Mouse (Mus musculus): Measurements from ENCODE around the gene Lce1h. TPM values are rescaled to one million over a fixed set of nuclear protein-coding genes. Genes with fewer than 3 reads are reported as not detected.

Lce1h gene
- polyA plus RNA-seq (2014; fragmentation: Nextera tagmentation; extraction: Ambion mirVana), result not detected in 2 replicates

- Histone ChIP-seq H3K27me3 (ENCODE audit: control insufficient read depth, insufficient read depth, low read length) (no peaks in the 10 kb centered on the region), H3K9ac (replicated peaks; ENCODE audit: low read length) (no peak within 1 kb of the TSS), H3K36me3 (ENCODE audit: control insufficient read depth, insufficient read depth, low read length) (no peaks in the 10 kb centered on the region), H3K4me3 (replicated peaks; ENCODE audit: low read depth, low read length) (no peak within 1 kb of the TSS), H3K4me1 (ENCODE audit: control insufficient read depth, insufficient read depth, low read length) (no peaks in the 10 kb centered on the region), H3K27ac (replicated peaks; ENCODE audit: low read depth, low read length) (no peak within 1 kb of the TSS), H3K9me3 (ENCODE audit: control insufficient read depth, low read length) (no peaks in the 10 kb centered on the region), H3K4me2 (ENCODE audit: low read length) (no peak within 1 kb of the TSS)
- 100% methylated on average over 1 of the region's 1 CpGs for WGBS
- no peak for DNase-seq
- ATAC-seq (ENCODE audit: low FRiP score, low TSS enrichment), result no peak
Observed at GRCm38 (mm10) chr3:92764965-92765364, at the start of gene Lce1h. Gene Lce1h (minus strand): TSS chr3:92765065.

DNA sequence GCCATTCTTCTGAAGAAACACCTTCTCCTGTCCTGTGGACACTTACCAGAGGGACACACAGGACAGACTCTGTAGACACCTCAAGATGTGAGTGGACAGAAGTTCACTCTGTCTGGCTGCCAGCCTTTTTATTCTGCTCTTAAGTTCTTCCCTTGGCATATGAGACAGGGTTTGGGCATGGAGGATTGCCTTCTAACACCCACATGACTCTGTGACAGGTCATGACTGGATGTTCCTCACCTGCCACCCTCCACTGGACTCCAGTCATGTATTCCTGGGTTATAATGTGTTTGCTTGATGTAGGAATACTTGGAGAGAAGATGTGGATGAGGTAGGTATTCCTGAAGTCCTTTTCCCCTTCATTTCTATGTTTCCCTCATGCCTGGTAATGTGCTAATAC lies 42.9 kb upstream of the Lce1h start, which contains the start of gene Lce1k:
TSS of gene Lce1k (minus strand) at position 101 of the 400 bp plus-strand sequence.
- no peaks in the 10 kb centered on the region for H3K9me3 ChIP-seq (ENCODE audit: control insufficient read depth, low read length)
- H3K9ac ChIP-seq (replicated peaks; ENCODE audit: low read length), result no peak within 1 kb of the TSS
- H3K27ac ChIP-seq (replicated peaks; ENCODE audit: low read depth, low read length), result no peak within 1 kb of the TSS
- no peaks in the 10 kb centered on the region for H3K27me3 ChIP-seq (ENCODE audit: control insufficient read depth, insufficient read depth, low read length)
- no peaks in the 10 kb centered on the region for H3K4me1 ChIP-seq (ENCODE audit: control insufficient read depth, insufficient read depth, low read length)
- H3K36me3 ChIP-seq (ENCODE audit: control insufficient read depth, insufficient read depth, low read length), result no peaks in the 10 kb centered on the region
- ATAC-seq (ENCODE audit: low FRiP score, low TSS enrichment) (no peak), DNase-seq (no peak)
- H3K4me3 ChIP-seq (replicated peaks; ENCODE audit: low read depth, low read length), result no peak within 1 kb of the TSS
- H3K4me2 ChIP-seq (ENCODE audit: low read length), result no peak within 1 kb of the TSS

GRCm38 (mm10) chr3:92790414-92790813 lies 25.5 kb upstream of the Lce1h start, which contains the start of gene Lce1j:
Gene Lce1j (minus strand): TSS chr3:92790514.
- no peak within 1 kb of the TSS for H3K4me3 ChIP-seq (replicated peaks; ENCODE audit: low read depth, low read length)
- no peaks in the 10 kb centered on the region for H3K9me3 ChIP-seq (ENCODE audit: control insufficient read depth, low read length)
- H3K4me1 ChIP-seq (ENCODE audit: control insufficient read depth, insufficient read depth, low read length), result no peaks in the 10 kb centered on the region
- H3K27me3 ChIP-seq (ENCODE audit: control insufficient read depth, insufficient read depth, low read length), result no peaks in the 10 kb centered on the region
- H3K4me2 ChIP-seq (ENCODE audit: low read length), result no peak within 1 kb of the TSS
- no peak within 1 kb of the TSS for H3K9ac ChIP-seq (replicated peaks; ENCODE audit: low read length)
- ATAC-seq (ENCODE audit: low FRiP score, low TSS enrichment) (no peak), DNase-seq (no peak)
- WGBS, result 94% methylated on average over 1 of the region's 1 CpGs
- H3K27ac ChIP-seq (replicated peaks; ENCODE audit: low read depth, low read length), result no peak within 1 kb of the TSS
- no peaks in the 10 kb centered on the region for H3K36me3 ChIP-seq (ENCODE audit: control insufficient read depth, insufficient read depth, low read length)

- H3K9ac ChIP-seq (replicated peaks; ENCODE audit: low read length), result no peak within 1 kb of the TSS
- H3K4me3 ChIP-seq (replicated peaks; ENCODE audit: low read depth, low read length), result no peak within 1 kb of the TSS
- no peaks in the 10 kb centered on the region for H3K27me3 ChIP-seq (ENCODE audit: control insufficient read depth, insufficient read depth, low read length)
- H3K36me3 ChIP-seq (ENCODE audit: control insufficient read depth, insufficient read depth, low read length), result no peaks in the 10 kb centered on the region
- H3K4me1 ChIP-seq (ENCODE audit: control insufficient read depth, insufficient read depth, low read length), result no peaks in the 10 kb centered on the region
- DNase-seq (no peak), ATAC-seq (ENCODE audit: low FRiP score, low TSS enrichment) (no peak)
- 77% methylated on average over 1 of the region's 1 CpGs for WGBS
- no peak within 1 kb of the TSS for H3K27ac ChIP-seq (replicated peaks; ENCODE audit: low read depth, low read length)
- H3K4me2 ChIP-seq (ENCODE audit: low read length), result no peak within 1 kb of the TSS
- no peaks in the 10 kb centered on the region for H3K9me3 ChIP-seq (ENCODE audit: control insufficient read depth, low read length)
Observed at GRCm38 (mm10) chr3:92778799-92779198, 13.9 kb upstream of the Lce1h start, which contains the start of gene Lce1i. Gene Lce1i (minus strand): TSS chr3:92778899.

DNA sequence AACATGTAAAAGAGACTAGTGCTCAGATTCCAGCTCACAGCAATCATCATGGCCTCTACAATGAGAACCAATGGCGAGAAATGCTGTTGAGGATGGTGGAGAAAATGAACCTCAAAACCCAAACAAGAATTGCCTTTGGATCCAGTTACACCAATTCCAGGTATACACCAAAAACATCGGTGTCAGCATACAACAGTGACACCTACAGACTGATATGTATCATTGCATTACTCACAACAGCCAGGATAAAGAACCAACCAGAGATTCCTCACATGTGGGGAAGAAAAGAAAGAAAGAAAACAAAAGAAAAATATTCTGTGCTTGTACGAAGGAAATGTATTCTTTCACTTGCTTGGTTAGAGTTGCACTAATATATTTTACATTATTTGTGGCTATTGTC lies 6.7 kb upstream of the Lce1h start:
- Histone ChIP-seq H3K36me3 (ENCODE audit: control insufficient read depth, insufficient read depth, low read length) (no peaks in the 10 kb centered on the region), H3K9ac (replicated peaks; ENCODE audit: low read length) (no peak overlapping the region), H3K4me3 (replicated peaks; ENCODE audit: low read depth, low read length) (no peak overlapping the region), H3K4me1 (ENCODE audit: control insufficient read depth, insufficient read depth, low read length) (no peaks in the 10 kb centered on the region), H3K27ac (replicated peaks; ENCODE audit: low read depth, low read length) (no peak overlapping the region), H3K9me3 (ENCODE audit: control insufficient read depth, low read length) (no peaks in the 10 kb centered on the region), H3K4me2 (ENCODE audit: low read length) (no peak overlapping the region), H3K27me3 (ENCODE audit: control insufficient read depth, insufficient read depth, low read length) (no peaks in the 10 kb centered on the region)
- DNase-seq (peak; percentile 33), ATAC-seq (ENCODE audit: low FRiP score, low TSS enrichment) (no peak)
- 21% methylated on average over 3 of the region's 3 CpGs for WGBS

GRCm38 (mm10) chr3:92753197-92753596 lies 11.7 kb downstream of the Lce1h start:
- H3K4me2 ChIP-seq (ENCODE audit: low read length), result no peak overlapping the region
- no peaks in the 10 kb centered on the region for H3K4me1 ChIP-seq (ENCODE audit: control insufficient read depth, insufficient read depth, low read length)
- peak; percentile 14 for DNase-seq
- no peak overlapping the region for H3K9ac ChIP-seq (replicated peaks; ENCODE audit: low read length)
- WGBS, result 47% methylated on average over 3 of the region's 3 CpGs
- H3K36me3 ChIP-seq (ENCODE audit: control insufficient read depth, insufficient read depth, low read length), result no peaks in the 10 kb centered on the region
- H3K27me3 ChIP-seq (ENCODE audit: control insufficient read depth, insufficient read depth, low read length), result no peaks in the 10 kb centered on the region
- ATAC-seq (ENCODE audit: low FRiP score, low TSS enrichment), result no peak
- H3K4me3 ChIP-seq (replicated peaks; ENCODE audit: low read depth, low read length), result no peak overlapping the region
- no peaks in the 10 kb centered on the region for H3K9me3 ChIP-seq (ENCODE audit: control insufficient read depth, low read length)
- H3K27ac ChIP-seq (replicated peaks; ENCODE audit: low read depth, low read length), result no peak overlapping the region

DNA sequence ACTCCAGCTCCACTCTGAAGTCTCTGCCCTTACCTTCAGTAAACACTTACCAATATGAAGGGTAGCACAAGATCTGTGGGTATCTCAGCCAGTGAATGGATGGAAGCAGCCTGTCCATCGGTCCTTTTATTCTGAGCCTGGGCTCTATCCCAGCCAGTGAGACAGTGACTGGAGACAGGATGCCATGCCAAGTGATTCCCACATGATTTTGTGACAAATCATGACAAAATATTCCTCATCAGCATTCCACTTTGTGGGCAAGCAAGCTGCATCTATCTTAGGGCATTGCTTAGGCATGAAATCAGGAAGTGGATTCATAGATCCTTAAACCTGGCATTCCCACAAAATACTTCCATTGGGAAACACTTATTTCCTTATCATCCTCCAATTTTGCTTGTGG lies 12.6 kb downstream of the Lce1h start, which contains the start of gene Lce1g:
TSS of gene Lce1g (minus strand) at position 101 of the 400 bp plus-strand sequence.
- Histone ChIP-seq H3K27me3 (ENCODE audit: control insufficient read depth, insufficient read depth, low read length) (no peaks in the 10 kb centered on the region), H3K27ac (replicated peaks; ENCODE audit: low read depth, low read length) (no peak within 1 kb of the TSS), H3K36me3 (ENCODE audit: control insufficient read depth, insufficient read depth, low read length) (no peaks in the 10 kb centered on the region), H3K4me1 (ENCODE audit: control insufficient read depth, insufficient read depth, low read length) (no peaks in the 10 kb centered on the region), H3K9me3 (ENCODE audit: control insufficient read depth, low read length) (no peaks in the 10 kb centered on the region), H3K4me2 (ENCODE audit: low read length) (no peak within 1 kb of the TSS), H3K9ac (replicated peaks; ENCODE audit: low read length) (no peak within 1 kb of the TSS), H3K4me3 (replicated peaks; ENCODE audit: low read depth, low read length) (no peak within 1 kb of the TSS)
- DNase-seq, result no peak
- 94% methylated on average over 1 of the region's 1 CpGs for WGBS
- no peak for ATAC-seq (ENCODE audit: low FRiP score, low TSS enrichment)

DNA sequence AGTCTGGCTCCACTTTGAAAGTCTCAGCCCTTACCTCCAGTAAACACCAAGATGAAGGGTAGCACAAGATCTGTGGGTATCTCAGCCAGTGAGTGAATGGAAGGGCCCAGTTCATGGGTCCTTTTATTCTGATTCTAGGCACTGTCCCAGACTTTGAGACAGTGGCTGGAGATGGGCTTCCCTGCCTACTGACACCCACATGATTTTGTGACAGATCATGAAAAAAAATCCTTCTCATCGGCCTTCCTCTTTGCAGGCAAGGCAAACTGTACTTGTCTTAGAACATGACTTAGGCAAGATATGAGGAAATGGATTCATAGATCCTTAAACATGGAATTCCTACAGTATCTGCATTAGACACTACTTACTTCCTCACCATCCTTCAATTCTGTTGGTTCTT lies 25.9 kb downstream of the Lce1h start, which contains the start of gene Gm38119:
TSS of gene Gm38119 (minus strand) at position 101 of the 400 bp plus-strand sequence.
- no peaks in the 10 kb centered on the region for H3K36me3 ChIP-seq (ENCODE audit: control insufficient read depth, insufficient read depth, low read length)
- 83% methylated on average over 1 of the region's 1 CpGs for WGBS
- no peaks in the 10 kb centered on the region for H3K27me3 ChIP-seq (ENCODE audit: control insufficient read depth, insufficient read depth, low read length)

GRCm38 (mm10) chr3:92722631-92723030 lies 42.2 kb downstream of the Lce1h start:
- DNase-seq (no peak), ATAC-seq (ENCODE audit: low FRiP score, low TSS enrichment) (no peak)
- Histone ChIP-seq H3K4me3 (replicated peaks; ENCODE audit: low read depth, low read length) (no peak overlapping the region), H3K36me3 (ENCODE audit: control insufficient read depth, insufficient read depth, low read length) (no peaks in the 10 kb centered on the region), H3K4me1 (ENCODE audit: control insufficient read depth, insufficient read depth, low read length) (no peaks in the 10 kb centered on the region), H3K9ac (replicated peaks; ENCODE audit: low read length) (no peak overlapping the region), H3K4me2 (ENCODE audit: low read length) (no peak overlapping the region), H3K27me3 (ENCODE audit: control insufficient read depth, insufficient read depth, low read length) (no peaks in the 10 kb centered on the region), H3K9me3 (ENCODE audit: control insufficient read depth, low read length) (no peaks in the 10 kb centered on the region), H3K27ac (replicated peaks; ENCODE audit: low read depth, low read length) (no peak overlapping the region)
- WGBS, result 92% methylated on average over 5 of the region's 5 CpGs

More for the DNA sequence above, 25.9 kb downstream of the Lce1h start, which contains the start of gene Gm38119:
- no peaks in the 10 kb centered on the region for H3K9me3 ChIP-seq (ENCODE audit: control insufficient read depth, low read length)
- no peak within 1 kb of the TSS for H3K4me2 ChIP-seq (ENCODE audit: low read length)
- no peak within 1 kb of the TSS for H3K9ac ChIP-seq (replicated peaks; ENCODE audit: low read length)
- H3K4me1 ChIP-seq (ENCODE audit: control insufficient read depth, insufficient read depth, low read length), result no peaks in the 10 kb centered on the region
- DNase-seq, result no peak
- ATAC-seq (ENCODE audit: low FRiP score, low TSS enrichment), result no peak
- H3K27ac ChIP-seq (replicated peaks; ENCODE audit: low read depth, low read length), result no peak within 1 kb of the TSS
- no peak within 1 kb of the TSS for H3K4me3 ChIP-seq (replicated peaks; ENCODE audit: low read depth, low read length)

All from midbrain, embryonic 14.5 days (tissue).